Mouse (Mus musculus) bone marrow, adult 2 months (tissue): ENCODE results near the gene Arhgef28.

Source experiments
- CTCF ChIP-seq: fragments of 200-500 bp; IDR thresholded peaks from 2 replicates; pipeline ENCODE4 v1.5.1; 2011; ENCODE audit warnings: low read length, control low read depth; ENCODE audit not compliant: control insufficient read depth, insufficient read depth
- POLR2A ChIP-seq: fragments of 200-500 bp; IDR thresholded peaks from 2 replicates; pipeline ENCODE4 v1.6.1; 2011; ENCODE audit warnings: low read depth, mild to moderate bottlenecking, control low read depth, low read length, borderline replicate concordance; ENCODE audit not compliant: control insufficient read depth

GRCm38 (mm10) chr13:98024680-98025079, 181.6 kb downstream of the Arhgef28 start:
- TF ChIP-seq CTCF (no peak), POLR2A (no peak)
